Mouse (Mus musculus) liver, adult 2 months (tissue): Measurements from ENCODE around the gene Eif3g. TPM values are rescaled to one million over a fixed set of nuclear protein-coding genes. Genes with fewer than 3 reads are reported as not detected.

ENCODE experiments used
- DNase-seq: peaks from one replicate; pipeline ENCODE4 v3.0.0-alpha.2; 2011; ENCODE audit warnings: low read depth, low spot score; ENCODE audit errors: extremely low read depth
- H3K27ac ChIP-seq: fragments of 200-500 bp; replicated peaks from 2 replicates; pipeline ENCODE4 v1.5.1; 2012; ENCODE audit warnings: low read depth, mild to moderate bottlenecking, control low read depth, inconsistent platforms, low read length; ENCODE audit not compliant: insufficient read depth
- H3K27me3 ChIP-seq: fragments of 200-500 bp; 2 replicates; pipeline ENCODE4 v1.6.1; 2012; ENCODE audit warnings: mild to moderate bottlenecking, moderate library complexity, low read length, inconsistent platforms; ENCODE audit not compliant: control insufficient read depth, insufficient read depth
- H3K36me3 ChIP-seq: fragments of 200-500 bp; 2 replicates; pipeline ENCODE4 v1.6.1; 2012; ENCODE audit warnings: low read length, inconsistent platforms; ENCODE audit not compliant: control insufficient read depth, insufficient read depth
- H3K4me1 ChIP-seq: fragments of 200-500 bp; 2 replicates; pipeline ENCODE4 v1.6.1; 2011; ENCODE audit warnings: low read length; ENCODE audit not compliant: control insufficient read depth, insufficient read depth
- H3K4me3 ChIP-seq: fragments of 200-500 bp; 2 replicates; pipeline ENCODE4 v1.5.1; 2011; ENCODE audit warnings: low read depth, mild to moderate bottlenecking, control low read depth, low read length, moderate library complexity; ENCODE audit not compliant: insufficient read depth
- H3K79me2 ChIP-seq: fragments of 200-500 bp; 2 replicates; pipeline ENCODE4 v1.6.1; 2012; ENCODE audit warnings: inconsistent platforms, mild to moderate bottlenecking, low read length, moderate library complexity; ENCODE audit not compliant: control insufficient read depth, insufficient read depth
- H3K9ac ChIP-seq: fragments of 200-500 bp; 2 replicates; pipeline ENCODE4 v1.6.1; 2012; ENCODE audit warnings: low read depth, mild to moderate bottlenecking, control low read depth, inconsistent platforms, low read length
- CTCF ChIP-seq: fragments of 200-500 bp; IDR thresholded peaks from 2 replicates; pipeline ENCODE4 v1.5.1; 2011; ENCODE audit warnings: low read depth, low read length, control low read depth
- POLR2A ChIP-seq: fragments of 200-500 bp; IDR thresholded peaks from 2 replicates; pipeline ENCODE4 v1.6.1; 2011; ENCODE audit warnings: low read length, control low read depth; ENCODE audit not compliant: insufficient read depth; ENCODE audit errors: extremely low read depth
- WGBS: fragments of 180-500 bp; shearing (Covaris S2); methylation state at CpG from one replicate; pipeline ENCODE4 v1.1.7; 2018; 5-methylcytosine and 5-hydroxymethylcytosine counted together
- polyA plus RNA-seq: library from polyadenylated mRNA; depleted of rRNA; stranded (reverse); fragments of >200 nt; gene quantifications from 2 replicates; pipeline ENCODE4 v1.2.3, GENCODE M21; 2012; rRNA removed
- total RNA-seq: library from RNA; depleted of rRNA; stranded (reverse); fragments of >200 nt; gene quantifications from 2 replicates; pipeline ENCODE4 v1.2.3, GENCODE M21; 2014; rRNA removed

Gene Eif3g
- total RNA-seq, result 51.7 and 60.4 TPM in 2 replicates
- 91.8 and 98.3 TPM in 2 replicates for polyA plus RNA-seq

DNA sequence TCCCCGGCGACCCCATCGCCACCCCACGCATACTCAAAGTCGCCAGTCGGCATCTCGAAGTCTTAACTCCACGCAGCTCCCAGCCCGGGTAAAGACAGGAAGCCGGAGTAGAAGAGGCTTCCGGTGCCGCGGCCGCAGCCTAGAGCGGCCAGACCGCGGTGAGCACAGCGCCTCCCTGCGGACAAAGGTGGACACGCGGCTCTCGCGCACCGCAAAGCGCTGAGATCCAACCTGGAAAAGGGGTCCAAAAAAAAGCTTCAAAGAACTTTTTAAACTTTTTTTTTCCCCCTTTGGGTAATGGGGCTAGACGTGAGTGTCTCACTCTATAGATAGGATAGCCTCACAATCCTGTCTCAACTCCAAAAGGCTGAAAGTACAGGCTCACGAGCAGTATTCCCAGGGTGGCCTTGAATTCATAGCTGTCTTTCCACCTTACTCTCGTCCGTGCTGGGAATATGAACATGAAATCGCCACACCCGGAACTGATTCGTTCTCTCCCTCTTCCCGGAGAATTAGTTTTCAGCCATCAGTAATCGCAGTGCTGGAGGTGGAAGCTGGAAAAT is at the start of gene Eif3g:
Gene Eif3g, minus strand, starts transcription at position 113 of the 563 bp plus-strand sequence.
- Histone ChIP-seq H3K4me1 (peaks cover 15% of the 10 kb centered on the region), H3K36me3 (peaks cover 5% of the 10 kb centered on the region; the same call in 1 of the 2 replicates), H3K9ac (peak within 1 kb of the TSS; percentile 95), H3K79me2 (peaks cover 17% of the 10 kb centered on the region; the same call in 1 of the 2 replicates), H3K4me3 (peak within 1 kb of the TSS; percentile 95), H3K27ac (no peak within 1 kb of the TSS), H3K27me3 (no peaks in the 10 kb centered on the region)
- 3% methylated on average over 34 of the region's 34 CpGs for WGBS
- peak; percentile 62 for TF ChIP-seq POLR2A
- peak; percentile 96 for TF ChIP-seq CTCF
- DNase-seq, result peak; percentile 72

DNA sequence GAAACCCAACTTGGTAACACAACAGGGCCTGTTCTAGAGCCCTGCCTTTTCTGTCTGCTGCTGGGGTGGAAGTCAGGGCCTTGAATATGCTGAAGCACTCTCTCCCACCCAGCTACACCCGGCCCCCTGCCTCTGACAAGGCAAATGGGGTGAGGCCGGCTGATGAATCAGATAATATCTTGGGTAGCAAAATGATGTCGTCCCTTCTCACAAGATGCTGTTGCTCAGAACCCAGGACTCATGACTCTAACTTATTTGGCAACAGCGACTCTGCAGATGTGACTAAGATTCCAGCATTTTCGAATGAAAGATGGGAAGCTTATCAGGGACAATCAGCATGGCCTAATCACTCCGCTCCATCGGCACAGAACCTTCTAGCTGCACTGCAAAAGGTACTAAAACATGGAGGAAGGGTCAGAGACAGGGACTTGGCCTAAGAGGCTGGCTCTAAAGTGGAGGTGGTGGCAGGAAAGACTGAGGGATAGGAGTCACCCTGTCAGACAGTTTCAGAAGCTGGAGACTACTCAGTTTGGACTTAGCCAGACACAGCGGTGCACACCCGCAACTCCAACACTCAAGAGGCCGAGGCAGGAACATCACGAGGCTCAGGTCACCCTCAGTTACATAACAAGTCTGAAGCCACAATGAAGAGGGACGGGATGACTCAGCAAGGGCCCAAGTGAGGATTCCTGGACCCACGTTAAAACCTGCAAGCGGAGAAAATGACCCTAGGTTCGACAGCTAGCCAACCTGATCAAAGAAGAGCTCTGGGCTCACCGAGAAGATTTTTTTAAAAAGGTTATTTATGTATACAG is 47.9 kb upstream of the Eif3g start:
- H3K4me1 ChIP-seq, result peaks cover under 1% of the 10 kb centered on the region; the same call in 1 of the 2 replicates
- WGBS, result 80% methylated on average over 16 of the region's 16 CpGs
- no peaks in the 10 kb centered on the region for H3K36me3 ChIP-seq
- no peak overlapping the region for H3K4me3 ChIP-seq
- peak; percentile 21 for DNase-seq
- peaks cover 47% of the 10 kb centered on the region; the same call in 1 of the 2 replicates for H3K79me2 ChIP-seq
- no peak overlapping the region for H3K9ac ChIP-seq
- TF ChIP-seq POLR2A, result no peak
- no peak for TF ChIP-seq CTCF
- no peak overlapping the region for H3K27ac ChIP-seq
- H3K27me3 ChIP-seq, result no peaks in the 10 kb centered on the region

DNA sequence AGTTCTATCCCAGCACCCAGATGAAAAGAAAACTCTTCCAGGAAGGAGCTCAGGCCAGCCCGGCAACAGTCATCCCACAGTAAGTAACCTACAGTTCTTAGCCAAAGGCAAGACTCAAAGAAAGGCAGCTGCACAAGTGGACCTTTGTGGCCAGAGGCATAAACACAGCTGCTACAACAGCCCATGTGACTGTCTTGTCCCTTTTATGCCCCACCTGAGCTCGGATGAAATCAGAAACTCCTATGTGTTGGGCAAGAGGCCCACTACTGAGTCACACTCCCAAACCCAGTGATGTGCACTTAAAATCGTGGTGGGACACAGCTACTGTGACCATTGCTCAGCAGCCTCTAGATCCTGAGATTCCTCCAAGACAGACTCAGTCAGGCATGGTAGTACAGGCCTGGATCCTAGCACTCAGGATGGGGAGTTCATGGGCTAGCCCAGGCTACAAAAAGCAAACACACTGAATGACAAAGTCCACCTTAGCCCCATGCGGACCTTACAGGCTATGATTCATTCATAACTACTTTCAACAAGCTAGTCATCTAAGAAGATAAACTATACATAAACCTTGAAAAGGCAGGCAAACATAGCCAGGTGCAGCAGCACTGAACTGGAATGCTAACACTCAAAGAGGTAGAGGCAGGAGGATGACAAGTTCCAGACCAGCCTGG is 46.4 kb upstream of the Eif3g start:
- no peak for DNase-seq
- WGBS, result 69% methylated on average over 4 of the region's 4 CpGs

DNA sequence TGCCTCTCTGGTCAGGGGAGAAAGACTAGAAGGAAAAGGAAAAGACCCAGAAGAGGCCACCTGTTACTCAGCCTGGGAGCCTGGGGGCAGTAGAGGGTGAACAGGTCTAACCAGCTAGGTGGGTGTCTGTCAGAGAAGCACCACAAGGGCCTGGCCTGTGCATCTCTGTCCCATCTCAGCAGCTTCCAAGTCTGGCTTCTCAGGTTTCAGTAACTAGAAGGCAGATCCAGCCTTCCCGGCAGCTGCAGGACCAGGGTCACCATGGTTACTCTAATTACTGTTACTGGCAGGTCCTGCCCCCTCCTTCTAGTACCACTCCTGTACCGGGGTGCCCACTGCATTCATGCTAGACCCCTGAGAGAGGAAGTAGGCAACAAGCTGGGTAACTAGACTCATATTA is 45.5 kb upstream of the Eif3g start:
- Histone ChIP-seq H3K9ac (no peak overlapping the region), H3K79me2 (peaks cover 44% of the 10 kb centered on the region; the same call in 1 of the 2 replicates), H3K36me3 (peaks cover 6% of the 10 kb centered on the region), H3K27ac (no peak overlapping the region), H3K4me1 (no peaks in the 10 kb centered on the region), H3K27me3 (no peaks in the 10 kb centered on the region), H3K4me3 (no peak overlapping the region)
- WGBS, result 78% methylated on average over 2 of the region's 2 CpGs
- DNase-seq, result no peak
- TF ChIP-seq POLR2A (no peak), CTCF (no peak)

More for the DNA sequence above, 46.4 kb upstream of the Eif3g start:
- no peak overlapping the region for H3K27ac ChIP-seq
- H3K4me3 ChIP-seq, result no peak overlapping the region
- TF ChIP-seq POLR2A, result no peak
- TF ChIP-seq CTCF, result no peak
- H3K36me3 ChIP-seq, result peaks cover 6% of the 10 kb centered on the region
- no peaks in the 10 kb centered on the region for H3K27me3 ChIP-seq
- peaks cover 47% of the 10 kb centered on the region; the same call in 1 of the 2 replicates for H3K79me2 ChIP-seq
- H3K9ac ChIP-seq, result no peak overlapping the region
- no peaks in the 10 kb centered on the region for H3K4me1 ChIP-seq

DNA sequence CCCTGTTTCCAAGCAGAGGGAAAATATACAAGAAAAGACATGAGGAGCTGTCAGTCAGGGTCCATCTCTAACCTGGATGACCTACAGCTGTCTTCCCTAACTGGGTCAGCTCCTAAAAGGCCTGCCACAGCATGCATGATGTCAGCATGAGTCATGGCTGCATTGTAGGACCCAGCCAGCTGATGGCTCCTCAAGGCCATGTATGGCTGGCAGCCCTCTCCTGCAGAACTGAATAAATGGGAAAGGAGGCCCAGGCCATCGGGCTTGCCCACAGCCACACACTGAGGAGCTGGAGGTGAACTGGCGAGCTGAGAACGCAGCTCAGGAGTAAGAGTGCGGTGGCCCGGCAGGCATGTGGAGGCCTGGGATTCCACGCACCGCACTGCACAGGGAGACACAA is 45.0 kb upstream of the Eif3g start:
- Histone ChIP-seq H3K4me3 (no peak overlapping the region), H3K27me3 (no peaks in the 10 kb centered on the region), H3K79me2 (peaks cover 39% of the 10 kb centered on the region; the same call in 1 of the 2 replicates), H3K9ac (no peak overlapping the region), H3K36me3 (peaks cover 6% of the 10 kb centered on the region), H3K27ac (no peak overlapping the region), H3K4me1 (no peaks in the 10 kb centered on the region)
- DNase-seq, result no peak
- TF ChIP-seq POLR2A (no peak), CTCF (no peak)
- WGBS, result 92% methylated on average over 7 of the region's 7 CpGs
